Mouse (Mus musculus): Measurements from ENCODE around the gene Commd3.
A peak's percentile ranks its signal among the peaks of the same experiment; 100 is the strongest.

The Commd3 gene

GRCm38 (mm10) chr2:18672133-18672765 lies at the start of gene Commd3:
Gene Commd3 (plus strand): TSS chr2:18672384.
- DNase-seq (ENCODE audit: low spot score in 2 of 2): peak; percentile 93 to 95

- no peak for DNase-seq (ENCODE audit: low spot score in 2 of 2)
Observed at GRCm38 (mm10) chr2:18623219-18623618, 49.0 kb upstream of the Commd3 start.

GRCm38 (mm10) chr2:18630547-18630946 lies 41.6 kb upstream of the Commd3 start:
- no peak for DNase-seq (ENCODE audit: low spot score in 2 of 2)

- DNase-seq (ENCODE audit: low spot score in 2 of 2): no peak
Observed at GRCm38 (mm10) chr2:18635052-18635451, 37.1 kb upstream of the Commd3 start.

GRCm38 (mm10) chr2:18648563-18648962 lies 23.6 kb upstream of the Commd3 start:
- DNase-seq (ENCODE audit: low spot score in 2 of 2): no peak

GRCm38 (mm10) chr2:18654821-18655220 lies 17.4 kb upstream of the Commd3 start:
- no peak for DNase-seq (ENCODE audit: low spot score in 2 of 2)

GRCm38 (mm10) chr2:18664003-18664402 lies 8.2 kb upstream of the Commd3 start:
- DNase-seq (ENCODE audit: low spot score in 2 of 2): peak in 1 of 2 experiments; percentile 40

- DNase-seq (ENCODE audit: low spot score in 2 of 2): no peak
Observed at GRCm38 (mm10) chr2:18671041-18671440, 1.1 kb upstream of the Commd3 start.

GRCm38 (mm10) chr2:18672766-18673164 lies 581 bp downstream of the Commd3 start:
- DNase-seq (ENCODE audit: low spot score in 2 of 2): no peak

- no peak for DNase-seq (ENCODE audit: low spot score in 2 of 2)
Observed at GRCm38 (mm10) chr2:18673766-18674165, 1.6 kb downstream of the Commd3 start.

- DNase-seq (ENCODE audit: low spot score in 2 of 2): no peak
Observed at GRCm38 (mm10) chr2:18674193-18674902, 2.2 kb downstream of the Commd3 start.

GRCm38 (mm10) chr2:18675681-18676456 lies 3.7 kb downstream of the Commd3 start:
- no peak for DNase-seq (ENCODE audit: low spot score in 2 of 2)

- DNase-seq (ENCODE audit: low spot score in 2 of 2): peak; percentile 49 to 63
Observed at GRCm38 (mm10) chr2:18676457-18676935, 4.3 kb downstream of the Commd3 start.

- DNase-seq (ENCODE audit: low spot score in 2 of 2): peak; percentile 30 to 50
Observed at GRCm38 (mm10) chr2:18676936-18677491, 4.8 kb downstream of the Commd3 start, which contains the start of gene Bmi1. Gene Bmi1 (plus strand): TSS chr2:18677018.

GRCm38 (mm10) chr2:18677631-18678471 lies 5.7 kb downstream of the Commd3 start:
- peak in 1 of 2 experiments; percentile 37 for DNase-seq (ENCODE audit: low spot score in 2 of 2)

- DNase-seq (ENCODE audit: low spot score in 2 of 2): no peak
Observed at GRCm38 (mm10) chr2:18679701-18680100, 7.5 kb downstream of the Commd3 start.

- no peak for DNase-seq (ENCODE audit: low spot score in 2 of 2)
Observed at GRCm38 (mm10) chr2:18680501-18680900, 8.3 kb downstream of the Commd3 start.

GRCm38 (mm10) chr2:18680961-18681360 lies 8.8 kb downstream of the Commd3 start:
- peak; percentile 72 for DNase-seq (ENCODE audit: low spot score in 2 of 2)

- DNase-seq (ENCODE audit: low spot score in 2 of 2): no peak
Observed at GRCm38 (mm10) chr2:18684062-18684461, 11.9 kb downstream of the Commd3 start.

GRCm38 (mm10) chr2:18686386-18686785 lies 14.2 kb downstream of the Commd3 start:
- DNase-seq (ENCODE audit: low spot score in 2 of 2): no peak

Measured in natural killer cell, adult 2 months (primary cell).